Mouse (Mus musculus): Measurements from ENCODE around the gene Gata1. TPM values are rescaled to one million over a fixed set of nuclear protein-coding genes. Genes with fewer than 3 reads are reported as not detected.
A peak's percentile ranks its signal among the peaks of the same experiment; 100 is the strongest.
"Not testable (repeated sequence)": the region's sequence is repeated elsewhere in the genome, so short reads cannot be mapped to it uniquely, and the experiment has no call there.

Gene Gata1
- 2.2 and 4.5 TPM in 2 replicates for total RNA-seq (2014; fragmentation: Nextera tagmentation)
- total RNA-seq (2017): 3.6 and 4.2 TPM in 2 replicates

- no peak for ATAC-seq (replicated peaks; ENCODE audit: poor library complexity, severe bottlenecking)
Measured at GRCm38 (mm10) chrX:7977892-7978291, at the start of gene Gata1. Gata1 (minus strand) TSS chrX:7978071.

GRCm38 (mm10) chrX:8026811-8027210 is 48.9 kb upstream of the Gata1 start:
- ATAC-seq (replicated peaks; ENCODE audit: poor library complexity, severe bottlenecking): no peak

GRCm38 (mm10) chrX:8024795-8025194 is 46.9 kb upstream of the Gata1 start:
- no peak for ATAC-seq (replicated peaks; ENCODE audit: poor library complexity, severe bottlenecking)

GRCm38 (mm10) chrX:8020111-8020778 is 42.4 kb upstream of the Gata1 start:
- ATAC-seq (replicated peaks; ENCODE audit: poor library complexity, severe bottlenecking): no peak; the same call in 1 of the 2 replicates

GRCm38 (mm10) chrX:8018286-8018685 is 40.4 kb upstream of the Gata1 start, which contains the start of gene Glod5:
Glod5 (minus strand) TSS chrX:8018492.
- no peak for ATAC-seq (replicated peaks; ENCODE audit: poor library complexity, severe bottlenecking)

GRCm38 (mm10) chrX:8017142-8017541 is 39.3 kb upstream of the Gata1 start:
- peak; percentile 70 for ATAC-seq (replicated peaks; ENCODE audit: poor library complexity, severe bottlenecking)

GRCm38 (mm10) chrX:8015675-8016074 is 37.8 kb upstream of the Gata1 start:
- not testable (repeated sequence) for ATAC-seq (replicated peaks; ENCODE audit: poor library complexity, severe bottlenecking)

- no peak for ATAC-seq (replicated peaks; ENCODE audit: poor library complexity, severe bottlenecking)
Measured at GRCm38 (mm10) chrX:8013569-8014314, 35.9 kb upstream of the Gata1 start.

GRCm38 (mm10) chrX:8013157-8013556 is 35.3 kb upstream of the Gata1 start:
- ATAC-seq (replicated peaks; ENCODE audit: poor library complexity, severe bottlenecking): no peak

GRCm38 (mm10) chrX:8009356-8009755 is 31.5 kb upstream of the Gata1 start:
- not testable (repeated sequence) for ATAC-seq (replicated peaks; ENCODE audit: poor library complexity, severe bottlenecking)

- ATAC-seq (replicated peaks; ENCODE audit: poor library complexity, severe bottlenecking): no peak
Measured at GRCm38 (mm10) chrX:8008543-8008942, 30.7 kb upstream of the Gata1 start.

- ATAC-seq (replicated peaks; ENCODE audit: poor library complexity, severe bottlenecking): no peak
Measured at GRCm38 (mm10) chrX:8002971-8003370, 25.1 kb upstream of the Gata1 start.

GRCm38 (mm10) chrX:8002001-8002400 is 24.1 kb upstream of the Gata1 start:
- no peak for ATAC-seq (replicated peaks; ENCODE audit: poor library complexity, severe bottlenecking)

GRCm38 (mm10) chrX:8000546-8001192 is 22.8 kb upstream of the Gata1 start:
- ATAC-seq (replicated peaks; ENCODE audit: poor library complexity, severe bottlenecking): no peak

GRCm38 (mm10) chrX:7993068-7993735 is 15.3 kb upstream of the Gata1 start:
- no peak for ATAC-seq (replicated peaks; ENCODE audit: poor library complexity, severe bottlenecking)

- ATAC-seq (replicated peaks; ENCODE audit: poor library complexity, severe bottlenecking): no peak
Measured at GRCm38 (mm10) chrX:7992379-7993067, 14.7 kb upstream of the Gata1 start.

GRCm38 (mm10) chrX:7981368-7981767 is 3.5 kb upstream of the Gata1 start:
- no peak for ATAC-seq (replicated peaks; ENCODE audit: poor library complexity, severe bottlenecking)

GRCm38 (mm10) chrX:7971292-7971691 is 6.6 kb downstream of the Gata1 start:
- no peak; the same call in 1 of the 2 replicates for ATAC-seq (replicated peaks; ENCODE audit: poor library complexity, severe bottlenecking)

- no peak for ATAC-seq (replicated peaks; ENCODE audit: poor library complexity, severe bottlenecking)
Measured at GRCm38 (mm10) chrX:7968899-7969298, 9.0 kb downstream of the Gata1 start.

- ATAC-seq (replicated peaks; ENCODE audit: poor library complexity, severe bottlenecking): no peak
Measured at GRCm38 (mm10) chrX:7968226-7968625, 9.6 kb downstream of the Gata1 start.
